Mouse (Mus musculus): ENCODE results near the gene Gabrb1.

Gabrb1 gene

GRCm38 (mm10) chr5:72162855-72163254 lies 504.9 kb downstream of the Gabrb1 start:
- no peak for DNase-seq (ENCODE audit: low read depth)

GRCm38 (mm10) chr5:72164386-72164785 lies 506.5 kb downstream of the Gabrb1 start:
- no peak for DNase-seq (ENCODE audit: low read depth)

- peak; percentile 85 for DNase-seq (ENCODE audit: low read depth)
Measured at GRCm38 (mm10) chr5:72167594-72168284, 509.8 kb downstream of the Gabrb1 start, which contains the start of gene Commd8. Gene Commd8 (minus strand): TSS chr5:72168189.

GRCm38 (mm10) chr5:72168285-72168621 lies 510.3 kb downstream of the Gabrb1 start:
- no peak for DNase-seq (ENCODE audit: low read depth)

- DNase-seq (ENCODE audit: low read depth) = no peak
Measured at GRCm38 (mm10) chr5:72170067-72170466, 512.2 kb downstream of the Gabrb1 start.

GRCm38 (mm10) chr5:72172675-72173074 lies 514.8 kb downstream of the Gabrb1 start:
- no peak for DNase-seq (ENCODE audit: low read depth)

- no peak for DNase-seq (ENCODE audit: low read depth)
Measured at GRCm38 (mm10) chr5:72173521-72173920, 515.6 kb downstream of the Gabrb1 start.

GRCm38 (mm10) chr5:72175050-72175449 lies 517.1 kb downstream of the Gabrb1 start:
- no peak for DNase-seq (ENCODE audit: low read depth)

- no peak for DNase-seq (ENCODE audit: low read depth)
Measured at GRCm38 (mm10) chr5:72175530-72175929, 517.6 kb downstream of the Gabrb1 start.

GRCm38 (mm10) chr5:72181194-72181593 lies 523.3 kb downstream of the Gabrb1 start:
- no peak for DNase-seq (ENCODE audit: low read depth)

GRCm38 (mm10) chr5:72182804-72183203 lies 524.9 kb downstream of the Gabrb1 start:
- DNase-seq (ENCODE audit: low read depth) = no peak

- DNase-seq (ENCODE audit: low read depth) = no peak
Measured at GRCm38 (mm10) chr5:72183929-72184328, 526.0 kb downstream of the Gabrb1 start.

GRCm38 (mm10) chr5:72184437-72185100 lies 526.7 kb downstream of the Gabrb1 start:
- no peak for DNase-seq (ENCODE audit: low read depth)

GRCm38 (mm10) chr5:72191154-72191553 lies 533.2 kb downstream of the Gabrb1 start:
- DNase-seq (ENCODE audit: low read depth) = no peak

- no peak for DNase-seq (ENCODE audit: low read depth)
Measured at GRCm38 (mm10) chr5:72191932-72192331, 534.0 kb downstream of the Gabrb1 start.

- DNase-seq (ENCODE audit: low read depth) = no peak
Measured at GRCm38 (mm10) chr5:72195442-72195841, 537.5 kb downstream of the Gabrb1 start.

All from fibroblast of lung, adult 2 months (primary cell).